Mouse (Mus musculus): ENCODE measurements around the gene Gna12. TPM values are rescaled to one million over a fixed set of nuclear protein-coding genes. Genes with fewer than 3 reads are reported as not detected.

Gene Gna12
- polyA plus RNA-seq, 1 experiment: 34.8 TPM

GRCm38 (mm10) chr5:140790392-140790791 is 39.8 kb downstream of the Gna12 start:
- Histone ChIP-seq H3K36me3 (ENCODE audit: control insufficient read depth, insufficient read depth, low read length) (no peaks in the 10 kb centered on the region), H3K4me1 (ENCODE audit: control insufficient read depth, insufficient read depth, insufficient read length, low read length) (peaks cover 3% of the 10 kb centered on the region; the same call in 1 of the 2 replicates), H3K27me3 (ENCODE audit: control insufficient read depth, insufficient read depth, low read length) (no peaks in the 10 kb centered on the region), H3K4me3 (ENCODE audit: low read depth, low read length) (no peak overlapping the region), H3K27ac (ENCODE audit: insufficient read depth, low read depth, low read length) (no peak overlapping the region)
- WGBS: 33% methylated on average over 2 of the region's 2 CpGs
- TF ChIP-seq POLR2A (IDR thresholded peaks at IDR 0.05; ENCODE audit: low read depth, low read length) (no peak), CTCF (IDR thresholded peaks at IDR 0.05; ENCODE audit: extremely low read depth, insufficient read length, insufficient replicate concordance, low read depth, low read length) (no peak)

GRCm38 (mm10) chr5:140789561-140789960 is 40.7 kb downstream of the Gna12 start:
- Histone ChIP-seq H3K27me3 (ENCODE audit: control insufficient read depth, insufficient read depth, low read length) (no peaks in the 10 kb centered on the region), H3K4me1 (ENCODE audit: control insufficient read depth, insufficient read depth, insufficient read length, low read length) (peaks cover 3% of the 10 kb centered on the region; the same call in 1 of the 2 replicates), H3K36me3 (ENCODE audit: control insufficient read depth, insufficient read depth, low read length) (no peaks in the 10 kb centered on the region), H3K27ac (ENCODE audit: insufficient read depth, low read depth, low read length) (no peak overlapping the region), H3K4me3 (ENCODE audit: low read depth, low read length) (no peak overlapping the region)
- TF ChIP-seq CTCF (IDR thresholded peaks at IDR 0.05; ENCODE audit: extremely low read depth, insufficient read length, insufficient replicate concordance, low read depth, low read length): no peak
- TF ChIP-seq POLR2A (IDR thresholded peaks at IDR 0.05; ENCODE audit: low read depth, low read length): no peak

- no peak for TF ChIP-seq CTCF (IDR thresholded peaks at IDR 0.05; ENCODE audit: extremely low read depth, insufficient read length, insufficient replicate concordance, low read depth, low read length)
- TF ChIP-seq POLR2A (IDR thresholded peaks at IDR 0.05; ENCODE audit: low read depth, low read length): no peak
- Histone ChIP-seq H3K4me3 (ENCODE audit: low read depth, low read length) (no peak overlapping the region), H3K36me3 (ENCODE audit: control insufficient read depth, insufficient read depth, low read length) (peaks cover 8% of the 10 kb centered on the region), H3K4me1 (ENCODE audit: control insufficient read depth, insufficient read depth, insufficient read length, low read length) (no peaks in the 10 kb centered on the region), H3K27me3 (ENCODE audit: control insufficient read depth, insufficient read depth, low read length) (no peaks in the 10 kb centered on the region), H3K27ac (ENCODE audit: insufficient read depth, low read depth, low read length) (no peak overlapping the region)
- 83% methylated on average over 13 of the region's 13 CpGs for WGBS
Observed at GRCm38 (mm10) chr5:140785240-140785872, 44.9 kb downstream of the Gna12 start.

- H3K27ac ChIP-seq (ENCODE audit: insufficient read depth, low read depth, low read length): no peak overlapping the region
- 87% methylated on average over 6 of the region's 6 CpGs for WGBS
- TF ChIP-seq CTCF (IDR thresholded peaks at IDR 0.05; ENCODE audit: extremely low read depth, insufficient read length, insufficient replicate concordance, low read depth, low read length): no peak
- no peak for TF ChIP-seq POLR2A (IDR thresholded peaks at IDR 0.05; ENCODE audit: low read depth, low read length)
- H3K36me3 ChIP-seq (ENCODE audit: control insufficient read depth, insufficient read depth, low read length): peaks cover 8% of the 10 kb centered on the region
- no peaks in the 10 kb centered on the region for H3K27me3 ChIP-seq (ENCODE audit: control insufficient read depth, insufficient read depth, low read length)
- H3K4me1 ChIP-seq (ENCODE audit: control insufficient read depth, insufficient read depth, insufficient read length, low read length): no peaks in the 10 kb centered on the region
- H3K4me3 ChIP-seq (ENCODE audit: low read depth, low read length): no peak overlapping the region
Observed at GRCm38 (mm10) chr5:140784288-140784687, 45.9 kb downstream of the Gna12 start.

- TF ChIP-seq CTCF (IDR thresholded peaks at IDR 0.05; ENCODE audit: extremely low read depth, insufficient read length, insufficient replicate concordance, low read depth, low read length) (no peak), POLR2A (IDR thresholded peaks at IDR 0.05; ENCODE audit: low read depth, low read length) (no peak)
- H3K27me3 ChIP-seq (ENCODE audit: control insufficient read depth, insufficient read depth, low read length): no peaks in the 10 kb centered on the region
- WGBS: 94% methylated on average over 4 of the region's 4 CpGs
Observed at GRCm38 (mm10) chr5:140783577-140783976, 46.7 kb downstream of the Gna12 start.

GRCm38 (mm10) chr5:140781886-140782572 is 48.2 kb downstream of the Gna12 start:
- Histone ChIP-seq H3K4me1 (ENCODE audit: control insufficient read depth, insufficient read depth, insufficient read length, low read length) (no peaks in the 10 kb centered on the region), H3K36me3 (ENCODE audit: control insufficient read depth, insufficient read depth, low read length) (peaks cover 12% of the 10 kb centered on the region), H3K4me3 (ENCODE audit: low read depth, low read length) (no peak overlapping the region), H3K27ac (ENCODE audit: insufficient read depth, low read depth, low read length) (no peak overlapping the region), H3K27me3 (ENCODE audit: control insufficient read depth, insufficient read depth, low read length) (no peaks in the 10 kb centered on the region)
- TF ChIP-seq POLR2A (IDR thresholded peaks at IDR 0.05; ENCODE audit: low read depth, low read length) (no peak), CTCF (IDR thresholded peaks at IDR 0.05; ENCODE audit: extremely low read depth, insufficient read length, insufficient replicate concordance, low read depth, low read length) (no peak)
- 74% methylated on average over 8 of the region's 8 CpGs for WGBS

More at GRCm38 (mm10) chr5:140783577-140783976, 46.7 kb downstream of the Gna12 start:
- Histone ChIP-seq H3K4me3 (ENCODE audit: low read depth, low read length) (no peak overlapping the region), H3K4me1 (ENCODE audit: control insufficient read depth, insufficient read depth, insufficient read length, low read length) (no peaks in the 10 kb centered on the region), H3K36me3 (ENCODE audit: control insufficient read depth, insufficient read depth, low read length) (peaks cover 8% of the 10 kb centered on the region), H3K27ac (ENCODE audit: insufficient read depth, low read depth, low read length) (no peak overlapping the region)

- no peak overlapping the region for H3K4me3 ChIP-seq (ENCODE audit: low read depth, low read length)
- H3K36me3 ChIP-seq (ENCODE audit: control insufficient read depth, insufficient read depth, low read length): peaks cover 12% of the 10 kb centered on the region
- WGBS: 89% methylated on average over 5 of the region's 5 CpGs
- H3K27me3 ChIP-seq (ENCODE audit: control insufficient read depth, insufficient read depth, low read length): no peaks in the 10 kb centered on the region
- H3K4me1 ChIP-seq (ENCODE audit: control insufficient read depth, insufficient read depth, insufficient read length, low read length): no peaks in the 10 kb centered on the region
- H3K27ac ChIP-seq (ENCODE audit: insufficient read depth, low read depth, low read length): no peak overlapping the region
- no peak for TF ChIP-seq POLR2A (IDR thresholded peaks at IDR 0.05; ENCODE audit: low read depth, low read length)
Observed at GRCm38 (mm10) chr5:140781122-140781521, 49.1 kb downstream of the Gna12 start.
